Mouse (Mus musculus): ENCODE measurements at regions not wholly inside any gene's neighbourhood (a gene's known extent, or its start where the extent isn't known, plus 50 kb on each side); places are given as distances from the start of the nearest gene placed in this dataset.
"Not testable (repeated sequence)": the region's sequence is repeated elsewhere in the genome, so short reads cannot be mapped to it uniquely, and the experiment has no call there.

DNA sequence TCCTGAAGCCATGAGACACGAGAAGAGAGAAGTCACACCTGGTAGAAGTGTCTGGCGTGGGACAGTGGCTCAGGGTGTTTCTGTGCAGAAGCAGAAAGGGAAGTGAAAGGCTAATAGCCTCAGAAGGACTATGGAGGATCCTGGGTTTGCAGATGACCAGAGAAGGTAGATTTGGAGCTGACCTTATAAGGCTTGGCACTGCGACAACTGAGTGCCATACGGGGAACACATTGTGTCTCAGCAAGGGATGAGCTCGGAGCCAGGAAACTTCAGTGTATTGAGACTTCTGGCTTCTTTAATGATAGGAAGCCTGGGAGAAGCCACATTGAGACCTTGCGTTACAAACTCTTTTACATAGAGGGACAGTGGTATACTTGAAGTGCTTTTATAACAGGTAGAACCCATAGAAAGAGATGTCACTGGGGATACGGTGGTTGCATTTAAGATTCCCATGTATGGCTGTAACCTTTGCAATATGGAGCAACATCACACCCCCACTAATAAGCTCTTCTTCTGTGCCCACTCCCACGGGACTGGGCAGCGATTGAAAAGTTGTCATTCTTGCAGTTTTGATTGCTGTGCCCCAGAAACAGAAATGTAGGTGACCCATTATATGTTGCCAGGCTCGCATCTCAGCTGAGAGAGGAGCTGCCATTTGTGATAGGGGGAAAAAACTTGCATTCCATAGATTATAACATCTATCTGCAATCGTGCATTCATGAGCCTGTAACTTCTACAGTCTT lies 61.8 kb upstream of the Dync1i1 start:
- no peak for DNase-seq (ENCODE audit: low spot score)

DNA sequence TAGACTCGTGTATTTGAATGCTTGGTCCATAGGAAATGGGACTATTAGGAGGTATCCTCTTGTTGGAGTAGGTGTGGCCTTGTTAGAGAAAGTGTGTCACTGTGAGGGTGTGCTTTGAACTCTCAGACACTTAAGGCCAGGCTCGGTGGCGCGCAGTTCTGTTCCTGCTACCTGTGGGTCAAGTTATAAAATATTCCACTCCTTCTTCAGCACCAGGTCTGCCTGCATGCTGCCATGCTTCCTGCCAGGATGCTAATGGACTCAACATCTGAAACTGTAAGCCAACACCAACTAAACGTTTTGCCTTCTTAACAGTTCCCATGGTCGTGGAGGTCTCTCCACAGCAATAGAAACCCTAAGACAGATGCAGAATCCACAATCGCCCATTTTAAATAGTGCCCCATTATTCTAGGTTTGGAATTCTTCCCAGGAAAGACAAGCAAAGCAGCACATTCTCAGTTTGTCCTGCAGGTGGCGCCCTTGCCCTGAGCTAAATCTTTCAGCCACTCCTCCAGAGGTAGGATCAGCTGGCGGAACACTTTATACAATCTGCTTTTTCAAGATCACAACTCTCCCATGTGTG lies 80.2 kb upstream of the Dync1i1 start:
- DNase-seq (ENCODE audit: low spot score): peak; percentile 68

DNA sequence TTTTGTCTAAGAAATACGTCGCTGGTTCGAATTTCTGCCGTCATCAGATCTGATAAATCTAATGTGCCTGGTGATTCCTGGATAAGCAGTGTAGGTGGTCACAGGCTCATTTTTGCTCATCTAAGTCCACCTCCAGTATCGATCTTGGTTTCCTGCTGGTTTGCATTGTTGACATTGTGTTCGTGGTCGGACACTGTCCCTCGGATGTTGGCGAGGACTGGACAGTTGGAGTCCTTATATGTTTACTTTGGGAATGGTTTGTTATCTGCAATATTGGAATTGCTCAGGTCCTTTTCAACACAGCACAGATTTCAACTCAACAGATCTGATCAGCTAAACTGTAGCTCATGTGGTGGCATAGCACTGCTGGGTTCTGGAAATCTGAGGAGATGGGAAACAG lies 91.2 kb upstream of the Dync1i1 start:
- no peak for DNase-seq (ENCODE audit: low spot score)

GRCm38 (mm10) chr6:5633036-5633708 lies 92.3 kb upstream of the Dync1i1 start:
- peak; percentile 63 for DNase-seq (ENCODE audit: low spot score)

- no peak for DNase-seq (ENCODE audit: low spot score)
These were observed 101.4 kb upstream of the Dync1i1 start for GRCm38 (mm10) chr6:5624085-5624484.

DNA sequence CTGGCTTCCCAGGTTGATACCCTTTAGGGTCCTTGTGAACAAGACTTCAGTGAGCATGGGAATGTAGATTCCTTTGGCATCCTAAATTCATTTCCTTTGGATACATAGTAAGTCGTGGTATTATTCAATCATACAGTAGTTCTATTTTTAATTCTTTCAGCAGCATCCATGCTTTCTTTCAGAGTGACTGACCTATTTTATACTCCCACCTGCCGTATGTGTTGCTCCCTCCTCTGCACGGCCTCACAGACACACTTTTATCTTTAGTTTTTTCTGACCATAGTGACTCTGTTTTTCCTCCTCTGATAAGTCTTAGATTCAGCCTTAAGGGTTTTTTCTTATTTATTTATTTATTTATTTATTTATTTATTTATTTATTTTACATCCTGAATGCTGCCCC lies 103.9 kb upstream of the Dync1i1 start:
- no peak for DNase-seq (ENCODE audit: low spot score)

DNA sequence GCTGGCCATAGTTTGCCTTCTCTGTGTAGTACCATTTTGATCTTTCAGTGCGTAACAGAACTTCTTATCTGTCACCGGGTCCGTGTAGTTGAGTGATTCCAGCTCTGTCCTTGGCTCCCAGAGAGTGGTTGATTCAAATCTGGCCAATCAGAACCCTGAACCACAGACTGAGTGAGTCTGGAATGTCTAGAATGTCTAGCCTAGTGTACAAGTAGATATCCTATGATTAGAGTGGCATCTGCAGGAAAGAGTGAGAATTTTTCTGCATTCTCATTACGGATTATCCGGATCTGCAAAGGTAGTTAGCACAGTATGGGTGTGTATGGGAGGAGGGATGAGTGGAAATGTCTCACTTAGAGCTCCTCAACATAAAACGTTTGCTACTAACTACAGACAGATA lies 97.9 kb upstream of the Pdk4 start:
- DNase-seq (ENCODE audit: low spot score): no peak

GRCm38 (mm10) chr6:5589635-5590034 lies 93.5 kb upstream of the Pdk4 start:
- peak; percentile 63 for DNase-seq (ENCODE audit: low spot score)

DNA sequence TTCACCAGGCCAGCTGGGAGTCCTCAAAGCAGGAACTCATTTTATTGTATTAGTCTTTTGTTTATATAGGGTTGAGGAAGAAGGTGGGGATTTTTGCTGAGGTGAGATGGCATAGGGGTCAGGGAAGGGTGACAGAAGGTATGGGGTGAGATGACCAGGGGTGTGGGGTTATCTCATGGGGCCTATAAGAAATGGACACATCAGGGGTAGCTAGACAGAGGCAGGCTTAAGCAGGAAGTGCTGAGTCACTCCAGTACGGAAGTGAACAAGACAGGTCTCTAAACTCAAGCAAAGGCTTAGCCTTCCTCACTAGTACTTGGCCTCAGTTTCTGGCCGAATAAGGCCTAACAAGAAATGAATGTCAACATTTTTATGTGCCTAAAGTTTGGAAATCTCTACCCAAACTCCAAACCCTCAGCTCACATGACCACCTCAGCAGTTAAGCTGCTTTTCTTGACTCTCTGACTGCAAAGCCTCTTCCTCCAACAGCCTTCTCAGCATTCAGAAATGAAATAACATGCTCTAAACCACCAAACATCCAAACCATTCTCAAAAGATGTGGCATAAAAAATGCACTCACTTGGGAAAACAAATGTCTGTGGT lies 86.9 kb upstream of the Pdk4 start:
- DNase-seq (ENCODE audit: low spot score): no peak

DNA sequence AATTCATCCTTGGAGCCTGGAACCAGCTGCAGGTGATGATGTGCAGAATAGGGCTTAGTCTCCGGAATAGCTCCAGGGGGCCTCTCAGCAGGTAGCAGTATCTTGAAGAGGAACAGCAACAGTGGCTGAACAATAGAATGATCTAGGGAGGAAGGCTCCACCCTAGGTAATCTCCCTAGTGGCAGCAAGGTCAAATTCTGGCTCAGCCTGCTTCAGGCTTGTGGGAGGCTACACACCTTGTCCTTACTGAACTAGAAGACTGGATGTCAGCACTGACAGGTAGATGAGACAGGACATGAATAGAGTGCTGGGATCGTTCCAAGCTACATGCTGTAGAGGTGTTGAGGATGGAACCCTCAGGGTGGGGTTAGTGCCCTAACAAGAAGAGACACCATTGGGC lies 80.8 kb upstream of the Pdk4 start:
- not testable (repeated sequence) for DNase-seq (ENCODE audit: low spot score)

GRCm38 (mm10) chr6:5566582-5566981 lies 70.5 kb upstream of the Pdk4 start:
- DNase-seq (ENCODE audit: low spot score): no peak

- no peak for DNase-seq (ENCODE audit: low spot score)
These were observed 68.9 kb upstream of the Pdk4 start for GRCm38 (mm10) chr6:5565049-5565448.

DNA sequence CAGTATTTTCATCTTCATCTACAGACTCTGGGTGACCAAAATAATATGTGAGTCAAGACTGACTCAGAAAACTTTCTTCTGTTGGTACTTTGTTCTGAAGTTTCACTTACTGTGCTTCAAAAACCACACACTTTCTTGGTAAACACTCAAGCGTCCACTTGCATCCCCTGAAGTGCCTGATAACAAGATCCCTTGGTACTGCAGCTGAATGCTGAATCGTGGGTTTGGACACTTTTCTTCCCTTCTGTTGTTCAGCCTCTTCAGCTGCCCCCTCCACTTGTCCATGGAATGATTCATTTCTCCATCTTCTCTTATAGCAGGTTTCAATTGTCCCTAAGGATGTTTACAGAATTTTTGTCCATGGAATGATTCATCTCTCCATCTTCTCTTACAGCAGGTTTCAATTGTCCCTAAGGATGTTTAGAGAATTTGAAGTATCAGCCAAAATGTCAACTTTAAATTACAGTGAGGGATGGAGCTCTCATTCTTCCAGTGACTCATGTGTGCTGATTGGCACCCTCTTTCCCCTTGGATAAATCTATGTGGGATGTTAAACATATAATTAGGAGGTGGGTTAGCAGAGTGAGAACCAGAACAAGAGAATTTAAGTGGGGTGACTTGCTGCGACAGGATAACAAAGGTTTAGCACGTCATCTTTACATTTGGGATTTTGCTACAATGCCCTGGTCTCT lies 57.7 kb upstream of the Pdk4 start:
- DNase-seq (ENCODE audit: low spot score): no peak

DNA sequence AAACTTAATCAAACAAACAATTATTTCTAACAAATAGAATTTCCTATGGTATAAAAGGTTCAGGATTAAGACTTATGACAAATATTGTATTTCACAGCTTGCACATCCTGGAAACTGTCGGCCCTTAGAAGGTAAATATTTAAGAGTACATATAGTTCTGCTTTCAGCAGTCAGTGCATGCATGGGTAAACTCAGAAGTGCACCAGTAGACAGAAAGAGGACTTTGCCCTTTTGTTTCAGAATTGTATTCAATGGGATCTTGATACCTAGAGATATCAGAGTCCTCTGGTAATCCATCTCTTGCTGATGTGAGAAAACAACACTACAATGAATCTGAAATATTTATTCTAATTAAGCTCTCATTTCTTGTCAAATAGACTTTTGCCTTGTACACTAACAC lies 54.0 kb upstream of the Pdk4 start:
- no peak for DNase-seq (ENCODE audit: low spot score)

All from ovary, postnatal 14 days (tissue).